Mouse (Mus musculus) embryonic facial prominence, embryonic 15.5 days (tissue): Measurements from ENCODE around the gene Fam90a1a. TPM values are rescaled to one million over a fixed set of nuclear protein-coding genes. Genes with fewer than 3 reads are reported as not detected.
A peak's percentile ranks its signal among the peaks of the same experiment; 100 is the strongest.

ENCODE experiments used
- ATAC-seq: fragments of 200-750 bp; cut with Nextera tagmentation; 2 replicates; pipeline ENCODE4 v1.8.0; 2017; ENCODE audit warnings: low read depth, moderate TSS enrichment; ENCODE audit not compliant: insufficient number of reproducible peaks, low FRiP score, low TSS enrichment
- H3K27ac ChIP-seq: fragments of 300-500 bp; sonication (generic); replicated peaks from 2 replicates; pipeline ENCODE4 v1.5.1; 2015; ENCODE audit warnings: mild to moderate bottlenecking, inconsistent platforms
- H3K27me3 ChIP-seq: fragments of 300-500 bp; sonication (generic); 2 replicates; pipeline ENCODE4 v1.6.1; 2015; ENCODE audit warnings: inconsistent platforms
- H3K36me3 ChIP-seq: fragments of 300-500 bp; sonication (generic); 2 replicates; pipeline ENCODE4 v1.6.1; 2015; ENCODE audit warnings: mild to moderate bottlenecking, inconsistent platforms
- H3K4me1 ChIP-seq: fragments of 300-500 bp; sonication (generic); 2 replicates; pipeline ENCODE4 v1.6.1; 2015; ENCODE audit warnings: inconsistent platforms
- H3K4me2 ChIP-seq: fragments of 300-500 bp; sonication (generic); replicated peaks from 2 replicates; pipeline ENCODE4 v1.6.1; 2015; ENCODE audit warnings: mild to moderate bottlenecking, inconsistent platforms
- H3K4me3 ChIP-seq: fragments of 300-500 bp; sonication (generic); replicated peaks from 2 replicates; pipeline ENCODE4 v1.5.1; 2015; ENCODE audit warnings: mild to moderate bottlenecking, inconsistent platforms
- H3K9ac ChIP-seq: fragments of 300-500 bp; sonication (generic); 2 replicates; pipeline ENCODE4 v1.6.1; 2015; ENCODE audit warnings: inconsistent platforms
- H3K9me3 ChIP-seq: fragments of 300-500 bp; sonication (generic); replicated peaks from 2 replicates; pipeline ENCODE4 v1.6.1; 2016; ENCODE audit warnings: inconsistent platforms
- WGBS: fragments of 180-500 bp; shearing (Covaris S2); methylation state at CpG from one replicate; pipeline ENCODE4 v1.1.7; 2015; 5-methylcytosine and 5-hydroxymethylcytosine counted together
- polyA plus RNA-seq: library from polyadenylated mRNA; unstranded; fragments of >200 nt; fragmentation: Nextera tagmentation; extraction: Ambion mirVana; gene quantifications from 2 replicates; pipeline ENCODE4 v1.2.1, GENCODE M21; 2015

Fam90a1a gene
- polyA plus RNA-seq, 1 experiment from 2014 or later: not detected

DNA sequence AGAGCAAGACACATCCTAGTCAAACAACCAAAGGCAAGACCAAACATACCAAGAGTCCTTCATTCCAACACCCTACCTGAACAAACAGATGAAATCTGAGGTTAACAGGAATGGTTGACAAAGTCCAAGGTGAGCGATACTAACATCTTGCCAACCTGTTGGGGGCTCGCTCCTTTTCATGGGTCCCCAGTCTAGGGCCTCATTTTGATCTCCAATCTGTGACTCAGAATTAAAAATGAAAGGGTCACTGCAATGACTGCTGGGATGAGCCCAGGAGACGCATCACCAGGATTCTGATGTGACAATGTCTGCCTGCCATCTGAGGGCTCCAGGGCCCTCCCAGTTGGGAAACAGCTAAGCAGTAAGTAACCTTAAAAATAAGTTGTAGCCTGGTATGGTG lies 11.0 kb downstream of the Fam90a1a start, which contains the start of gene Ccdc70:
Gene Ccdc70 (plus strand): TSS at position 301 of the 400 bp plus-strand sequence.
- Histone ChIP-seq H3K4me2 (no peak within 1 kb of the TSS), H3K36me3 (no peaks in the 10 kb centered on the region), H3K4me1 (no peaks in the 10 kb centered on the region), H3K27ac (no peak within 1 kb of the TSS), H3K9me3 (no peaks in the 10 kb centered on the region), H3K27me3 (no peaks in the 10 kb centered on the region), H3K9ac (no peak within 1 kb of the TSS), H3K4me3 (no peak within 1 kb of the TSS)
- no peak for ATAC-seq
- 85% methylated on average over 3 of the region's 3 CpGs for WGBS

DNA sequence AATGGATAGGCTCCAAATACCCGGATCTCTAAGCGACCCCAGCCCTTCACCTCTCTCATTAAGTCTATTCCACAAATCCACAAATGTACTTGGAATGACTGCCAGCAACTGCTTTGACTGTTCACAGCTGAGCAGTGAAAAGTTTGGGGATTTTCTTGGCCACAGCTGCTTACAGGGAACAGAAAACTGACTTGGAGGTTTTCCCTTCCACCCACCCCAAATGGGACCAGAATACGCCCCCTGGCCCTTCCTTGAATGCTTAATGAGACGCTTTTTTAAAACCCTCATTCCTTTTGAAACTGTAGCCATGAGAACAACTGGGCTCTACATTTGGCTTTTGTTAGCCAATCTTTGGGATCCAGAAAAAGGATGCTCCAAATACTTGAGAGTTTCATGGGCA lies 19.7 kb downstream of the Fam90a1a start:
- no peaks in the 10 kb centered on the region for H3K9me3 ChIP-seq
- no peak overlapping the region for H3K27ac ChIP-seq
- H3K4me3 ChIP-seq: no peak overlapping the region
- no peaks in the 10 kb centered on the region for H3K4me1 ChIP-seq
- H3K27me3 ChIP-seq: no peaks in the 10 kb centered on the region
- no peak overlapping the region for H3K9ac ChIP-seq
- H3K4me2 ChIP-seq: no peak overlapping the region
- no peaks in the 10 kb centered on the region for H3K36me3 ChIP-seq
- no peak for ATAC-seq
- 45% methylated on average over 4 of the region's 4 CpGs for WGBS

DNA sequence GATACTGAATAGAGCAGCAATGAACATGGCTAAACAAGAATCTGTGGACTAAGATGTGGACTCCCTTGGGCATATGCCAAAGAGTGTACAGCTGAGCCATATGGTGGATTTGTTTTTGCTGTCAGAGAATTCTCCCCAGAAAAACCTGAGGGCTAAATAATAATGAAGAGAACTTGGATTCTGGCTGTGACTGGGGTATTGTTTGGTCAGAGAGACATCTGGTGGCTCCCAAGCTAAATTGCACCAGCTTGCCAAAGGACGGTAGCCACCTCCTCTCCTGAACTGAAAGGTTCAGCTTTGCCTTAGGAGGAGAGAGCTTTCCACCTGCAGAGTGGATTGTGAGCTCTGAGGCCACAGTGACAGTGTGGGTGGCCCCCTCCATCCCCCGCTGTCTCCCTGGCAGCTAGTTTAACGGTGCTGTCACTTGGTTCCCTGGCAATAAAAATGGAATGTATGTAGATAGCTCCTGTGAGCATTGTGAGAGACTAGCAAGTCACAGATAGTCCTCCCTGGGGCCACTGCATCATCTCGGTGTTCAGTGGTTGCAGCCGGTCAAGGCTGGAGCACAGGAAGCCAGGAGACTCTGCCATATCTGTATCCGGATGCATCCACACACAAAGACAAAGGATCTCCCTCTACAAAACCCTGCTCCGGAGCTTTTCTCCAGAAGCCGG lies 23.3 kb downstream of the Fam90a1a start:
- H3K4me3 ChIP-seq: no peak overlapping the region
- H3K36me3 ChIP-seq: no peaks in the 10 kb centered on the region
- ATAC-seq: no peak
- no peak overlapping the region for H3K4me2 ChIP-seq
- no peak overlapping the region for H3K27ac ChIP-seq
- 61% methylated on average over 8 of the region's 8 CpGs for WGBS
- H3K9me3 ChIP-seq: no peaks in the 10 kb centered on the region
- no peaks in the 10 kb centered on the region for H3K27me3 ChIP-seq
- H3K9ac ChIP-seq: no peak overlapping the region
- no peaks in the 10 kb centered on the region for H3K4me1 ChIP-seq

DNA sequence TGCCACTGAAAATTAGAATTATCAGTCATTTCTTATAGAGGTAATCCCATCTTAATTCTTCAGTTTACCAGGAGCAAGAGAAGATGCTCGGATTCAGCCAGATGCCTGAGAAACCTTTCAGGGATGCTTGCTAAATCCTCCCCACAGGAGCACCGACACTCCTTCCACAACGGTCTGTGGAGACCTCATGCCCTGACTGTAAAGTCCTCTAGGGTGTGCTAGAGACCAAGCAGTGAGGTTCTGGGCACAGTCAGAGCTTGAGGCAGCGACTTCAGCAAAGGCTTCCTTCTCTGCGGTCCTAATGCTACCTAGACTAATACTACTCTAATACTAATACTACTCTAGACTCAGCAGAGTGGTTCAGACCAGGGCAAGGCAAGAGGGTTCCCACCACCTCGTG lies 33.7 kb downstream of the Fam90a1a start:
- no peak for ATAC-seq
- no peaks in the 10 kb centered on the region for H3K9me3 ChIP-seq
- H3K36me3 ChIP-seq: no peaks in the 10 kb centered on the region
- no peak overlapping the region for H3K4me3 ChIP-seq
- no peaks in the 10 kb centered on the region for H3K27me3 ChIP-seq
- no peak overlapping the region for H3K9ac ChIP-seq
- no peak overlapping the region for H3K27ac ChIP-seq
- H3K4me2 ChIP-seq: no peak overlapping the region
- 15% methylated on average over 6 of the region's 6 CpGs for WGBS
- no peaks in the 10 kb centered on the region for H3K4me1 ChIP-seq

- WGBS: 45% methylated on average over 3 of the region's 3 CpGs
- ATAC-seq: no peak
Observed at GRCm38 (mm10) chr8:21995181-21995580, 36.7 kb downstream of the Fam90a1a start.

GRCm38 (mm10) chr8:22004750-22005522 lies 46.4 kb downstream of the Fam90a1a start:
- no peaks in the 10 kb centered on the region for H3K4me1 ChIP-seq
- H3K9ac ChIP-seq: no peak overlapping the region
- no peak; the same call in 1 of the 2 replicates for ATAC-seq
- H3K27ac ChIP-seq: no peak overlapping the region
- 59% methylated on average over 14 of the region's 14 CpGs for WGBS
- H3K4me2 ChIP-seq: no peak overlapping the region
- no peaks in the 10 kb centered on the region for H3K36me3 ChIP-seq
- no peaks in the 10 kb centered on the region for H3K9me3 ChIP-seq
- no peaks in the 10 kb centered on the region for H3K27me3 ChIP-seq
- H3K4me3 ChIP-seq: no peak overlapping the region

More at GRCm38 (mm10) chr8:21995181-21995580, 36.7 kb downstream of the Fam90a1a start:
- H3K4me2 ChIP-seq: no peak overlapping the region
- no peaks in the 10 kb centered on the region for H3K4me1 ChIP-seq
- no peaks in the 10 kb centered on the region for H3K27me3 ChIP-seq
- H3K9me3 ChIP-seq: no peaks in the 10 kb centered on the region
- H3K27ac ChIP-seq: no peak overlapping the region
- no peak overlapping the region for H3K4me3 ChIP-seq
- no peak overlapping the region for H3K9ac ChIP-seq
- H3K36me3 ChIP-seq: no peaks in the 10 kb centered on the region

GRCm38 (mm10) chr8:22006423-22006822 lies 47.9 kb downstream of the Fam90a1a start:
- WGBS: 76% methylated on average over 6 of the region's 6 CpGs

DNA sequence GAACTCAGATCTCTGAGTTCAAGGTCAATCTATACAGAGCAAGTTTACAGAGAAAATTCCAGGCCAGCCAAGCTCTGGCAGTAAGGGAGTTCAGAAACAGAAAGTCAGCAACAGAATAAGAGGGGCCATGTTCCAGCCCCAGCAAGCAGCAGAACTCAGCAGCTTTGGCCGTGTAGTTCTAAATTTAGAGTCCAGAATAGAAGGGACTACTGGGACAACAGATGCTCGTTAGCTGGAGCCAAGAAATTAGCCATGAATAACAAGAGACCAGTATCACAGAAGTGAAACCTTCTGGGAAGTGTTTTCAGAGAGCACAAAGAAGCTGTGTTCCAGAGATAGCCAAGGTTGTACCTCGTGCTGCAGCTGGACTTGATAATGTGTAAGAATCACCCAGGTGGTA lies 50.9 kb downstream of the Fam90a1a start:
- Histone ChIP-seq H3K4me3 (no peak overlapping the region), H3K4me2 (no peak overlapping the region), H3K27ac (no peak overlapping the region), H3K9ac (no peak overlapping the region), H3K27me3 (no peaks in the 10 kb centered on the region), H3K9me3 (no peaks in the 10 kb centered on the region), H3K36me3 (no peaks in the 10 kb centered on the region), H3K4me1 (no peaks in the 10 kb centered on the region)
- WGBS: 25% methylated on average over 3 of the region's 3 CpGs
- ATAC-seq: no peak

More at GRCm38 (mm10) chr8:22006423-22006822, 47.9 kb downstream of the Fam90a1a start:
- H3K4me2 ChIP-seq: no peak overlapping the region
- no peaks in the 10 kb centered on the region for H3K9me3 ChIP-seq
- H3K27ac ChIP-seq: no peak overlapping the region
- no peak overlapping the region for H3K4me3 ChIP-seq
- H3K9ac ChIP-seq: no peak overlapping the region
- no peaks in the 10 kb centered on the region for H3K4me1 ChIP-seq
- no peak for ATAC-seq
- H3K27me3 ChIP-seq: no peaks in the 10 kb centered on the region
- H3K36me3 ChIP-seq: no peaks in the 10 kb centered on the region

DNA sequence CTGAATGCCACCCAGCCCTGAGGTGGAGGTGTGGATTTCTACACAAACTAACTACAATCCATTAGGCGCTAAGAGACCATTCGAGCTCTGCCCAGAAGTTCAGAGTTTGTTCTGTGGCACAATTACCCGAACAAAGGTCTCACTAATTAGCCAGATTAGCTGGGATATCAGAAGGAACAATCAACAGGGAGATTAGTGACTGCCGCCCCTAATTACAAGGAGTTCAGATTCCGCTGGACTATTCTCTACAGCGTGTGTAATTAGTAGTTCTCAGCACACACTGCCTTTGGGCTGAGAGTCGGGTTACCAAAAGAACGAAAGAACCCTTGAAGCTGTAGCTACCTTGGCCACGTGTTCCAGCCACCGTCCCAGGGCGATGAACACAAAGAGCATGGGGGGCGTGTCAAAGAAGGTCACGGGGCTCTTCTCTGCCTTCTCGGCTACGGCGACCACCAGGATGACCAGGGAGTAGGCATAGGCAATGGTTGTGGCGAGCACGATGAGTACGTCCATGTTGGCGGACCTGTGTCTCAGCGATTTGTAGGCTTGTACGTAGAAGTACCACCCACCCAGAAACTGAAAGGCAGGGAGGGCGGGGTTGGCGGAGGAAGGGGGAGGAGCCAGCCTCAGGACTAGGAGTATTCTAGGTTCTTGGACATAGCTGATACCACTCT lies 54.7 kb downstream of the Fam90a1a start:
- Histone ChIP-seq H3K4me2 (no peak overlapping the region; the same call in 1 of the 2 replicates), H3K27me3 (no peaks in the 10 kb centered on the region), H3K4me3 (0 out of 2 replicates have a peak overlapping the region, but pooled peaks have one; percentile 11), H3K4me1 (no peaks in the 10 kb centered on the region), H3K9ac (no peak overlapping the region), H3K27ac (no peak overlapping the region), H3K9me3 (no peaks in the 10 kb centered on the region), H3K36me3 (no peaks in the 10 kb centered on the region)
- peak; percentile 63; the same call in 1 of the 2 replicates for ATAC-seq
- 55% methylated on average over 24 of the region's 24 CpGs for WGBS
